Mouse (Mus musculus) layer of hippocampus, postnatal 36 days (tissue): ENCODE data around the gene Pdlim7. TPM values are rescaled to one million over a fixed set of nuclear protein-coding genes. Genes with fewer than 3 reads are reported as not detected.

Experiments
- DNase-seq, 2 experiments: peaks; one replicate each; pipeline ENCODE4 v3.0.0; 2022
- microRNA-seq, 2 experiments: library from miRNA; unstranded; fragments of <30 nt; microRNA quantifications; one replicate each; pipeline ENCODE4 v1.2.0; 2021
- total RNA-seq, 2 experiments: library from RNA; stranded (reverse); gene quantifications; 2 replicates each; pipeline ENCODE4 v1.2.3; 2021

Pdlim7 gene
- total RNA-seq, 2 experiments from 2014 or later: 89.6 to 94.1 TPM

GRCm38 (mm10) chr13:55464027-55464884, 49.2 kb downstream of the Pdlim7 start, which contains the start of gene Prr7:
Prr7 (plus strand) TSS chr13:55464267.
- DNase-seq: peak; percentile 75 to 81

GRCm38 (mm10) chr13:55463399-55464026, 50.0 kb downstream of the Pdlim7 start:
- no peak for DNase-seq

DNA sequence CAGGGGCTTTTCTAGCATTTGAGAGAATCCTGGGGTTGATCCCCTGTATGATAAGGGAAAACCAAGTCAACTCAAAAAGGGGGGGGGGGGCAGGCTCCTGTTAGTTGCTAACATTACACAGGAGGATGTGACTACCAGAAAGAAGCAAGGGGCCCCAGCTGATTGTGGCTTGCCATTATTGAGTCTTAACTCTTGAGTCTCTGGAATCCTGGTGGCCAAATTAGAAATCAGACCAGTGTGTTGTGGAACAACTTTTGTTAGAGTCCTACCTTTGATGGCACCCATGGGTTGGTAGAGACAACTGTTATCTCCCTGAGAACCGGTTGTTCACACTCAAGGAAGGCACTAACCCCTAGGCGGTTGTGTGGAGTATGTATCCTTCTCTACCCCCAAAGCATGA, 50.5 kb downstream of the Pdlim7 start:
- DNase-seq: no peak

GRCm38 (mm10) chr13:55451785-55452549, 61.5 kb downstream of the Pdlim7 start:
- no peak for DNase-seq

GRCm38 (mm10) chr13:55451296-55451695, 62.2 kb downstream of the Pdlim7 start:
- no peak for DNase-seq

GRCm38 (mm10) chr13:55450511-55450980, 62.9 kb downstream of the Pdlim7 start:
- peak; percentile 60 to 66 for DNase-seq

DNA sequence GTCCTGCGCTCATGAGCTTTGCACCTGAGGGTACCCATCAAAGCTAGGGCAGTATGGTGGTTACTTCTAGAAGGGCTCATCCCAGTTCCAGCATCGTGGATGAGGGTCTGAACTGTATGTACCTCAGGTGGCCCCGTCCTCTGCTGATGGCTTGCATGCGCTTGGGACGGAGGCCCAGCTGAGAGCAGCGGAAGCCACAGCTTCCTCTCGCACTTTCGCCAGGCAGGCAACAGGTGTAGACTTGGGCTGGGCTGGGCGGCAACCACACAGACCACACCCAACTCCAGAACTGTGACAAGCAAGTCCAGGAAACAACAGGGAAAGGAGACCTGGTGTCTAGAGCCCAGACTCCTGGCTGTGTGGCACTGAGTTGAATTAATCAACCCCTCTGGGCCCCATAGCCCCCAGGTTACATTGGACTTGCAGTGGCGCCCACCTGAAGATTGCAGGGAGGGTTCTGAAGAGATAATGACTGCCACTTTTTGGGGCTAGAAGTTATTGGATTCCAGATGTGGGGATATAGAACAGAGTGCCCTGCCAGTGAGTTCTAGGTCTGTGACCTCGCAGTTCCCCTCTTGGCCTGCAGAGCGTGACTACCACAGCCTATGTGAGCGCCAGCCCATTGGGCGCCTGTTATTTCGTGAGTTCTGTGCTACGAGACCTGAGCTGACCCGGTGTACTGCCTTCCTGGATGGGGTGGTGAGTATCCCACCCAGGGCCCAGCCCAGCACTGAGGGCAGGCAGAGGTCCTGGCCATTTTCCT, 63.6 kb downstream of the Pdlim7 start:
- DNase-seq: no peak

DNA sequence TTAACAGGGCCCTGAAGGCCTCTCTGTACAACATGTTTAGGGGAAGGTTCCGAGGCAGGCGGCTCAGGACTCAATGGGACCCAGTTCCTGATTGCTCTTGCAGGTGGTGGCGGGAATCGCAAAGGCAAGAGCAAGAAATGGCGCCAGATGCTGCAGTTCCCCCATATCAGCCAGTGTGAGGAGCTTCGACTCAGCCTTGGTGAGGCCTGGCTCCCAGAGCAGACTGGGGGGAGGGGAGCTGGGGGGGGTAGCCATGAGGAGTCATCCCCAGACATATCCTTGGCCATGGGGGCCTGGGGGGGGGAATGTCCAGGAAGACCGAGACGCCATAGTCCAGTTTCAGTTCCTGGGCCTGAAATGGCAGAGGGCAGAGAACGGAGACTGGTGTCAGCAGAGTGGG, 64.3 kb downstream of the Pdlim7 start:
- no peak for DNase-seq

- DNase-seq: no peak
Measured at GRCm38 (mm10) chr13:55448131-55448530, 65.3 kb downstream of the Pdlim7 start.

DNA sequence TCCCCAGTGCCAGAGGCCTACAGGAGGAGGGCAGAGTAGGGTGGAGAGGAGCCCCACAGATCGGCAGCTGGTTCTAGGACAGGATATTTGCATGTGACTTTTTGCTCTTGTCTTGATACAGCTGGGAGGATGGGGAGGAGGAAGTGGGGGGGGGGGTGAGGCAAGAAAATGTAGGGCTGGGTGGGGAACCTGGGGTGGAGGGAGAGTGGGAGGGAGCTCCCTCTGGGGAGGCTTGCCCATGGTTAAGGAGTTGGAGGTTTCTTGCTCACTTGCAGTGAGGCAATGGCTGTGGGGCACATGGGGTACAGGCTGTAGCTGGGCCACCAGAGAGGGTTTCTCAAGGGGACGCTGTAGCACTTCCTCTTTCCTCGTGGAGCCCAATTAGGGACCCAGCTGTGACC, 65.9 kb downstream of the Pdlim7 start:
- DNase-seq: no peak

DNA sequence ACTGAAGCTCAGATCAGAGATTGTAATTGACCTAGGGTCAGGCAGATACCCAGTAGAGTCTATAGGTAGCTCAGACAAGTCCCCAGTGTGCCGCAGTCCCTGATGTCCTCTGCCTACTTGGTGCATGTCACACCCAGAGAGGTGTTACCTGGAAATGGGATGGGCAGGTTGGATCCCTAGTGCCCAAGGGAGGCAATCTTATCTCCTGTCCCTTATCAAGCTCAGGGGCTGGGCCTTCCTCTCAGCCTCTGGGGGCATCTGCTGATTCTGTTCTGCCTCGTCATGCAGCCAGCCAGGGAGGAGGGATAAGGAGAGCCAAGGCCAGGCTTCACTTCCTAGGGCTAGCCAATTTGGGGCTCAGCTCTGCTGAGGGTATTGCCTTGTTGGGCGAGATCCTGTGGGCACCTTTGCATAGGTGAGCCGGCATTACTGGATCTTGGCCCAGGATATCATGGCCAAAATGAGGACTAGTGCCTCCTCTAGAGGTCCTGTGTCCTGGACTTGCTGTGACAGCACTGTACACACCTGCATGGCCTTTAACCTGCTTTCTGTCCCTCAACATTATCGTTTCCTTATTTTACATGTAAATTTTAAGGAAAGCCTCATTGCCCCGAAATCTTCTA, 66.9 kb downstream of the Pdlim7 start:
- DNase-seq: no peak

Small RNA genes within 50 kb of the gene (microRNA-seq; reads per million reads assigned to microRNA genes)
- 3.3 to 4.4 reads per million in 2 experiments for gene Mir6943
- gene Mir6944: 63.3 to 98.8 reads per million in 2 experiments
- 5.1 to 5.7 reads per million in 2 experiments for gene Mir6945

Other genes starting within 250 kb of the Pdlim7 start
- 100 to 1,000 TPM; 140 to 157 TPM for gene Prelid1, start 193.2 kb downstream of the Pdlim7 start, total RNA-seq
- gene Rab24, start 191.7 kb downstream of the Pdlim7 start, total RNA-seq: 10 to 100 TPM; 78.8 to 84.3 TPM
- gene Mxd3, start 183.9 kb downstream of the Pdlim7 start, total RNA-seq: 1 to 10 TPM in 1 of 2 experiments, under 1 TPM in 1; 0.87 to 1.4 TPM
- 10 to 100 TPM; 58.3 to 70.5 TPM for gene Lman2, start 150.9 kb downstream of the Pdlim7 start, total RNA-seq
- gene Rgs14, start 143.9 kb downstream of the Pdlim7 start, total RNA-seq: 100 to 1,000 TPM in 1 of 2 experiments, 10 to 100 TPM in 1; 95.2 to 110 TPM
- not detected for gene Slc34a1, start 115.5 kb downstream of the Pdlim7 start, total RNA-seq
- gene Pfn3, start 98.4 kb downstream of the Pdlim7 start, total RNA-seq: not detected
- gene F12, start 86.9 kb downstream of the Pdlim7 start, total RNA-seq: under 1 TPM; 0.32 to 0.71 TPM
- 10 to 100 TPM; 67.7 to 71.1 TPM for gene Grk6, start 68.6 kb downstream of the Pdlim7 start, total RNA-seq
- gene Prr7, start 49.4 kb downstream of the Pdlim7 start, total RNA-seq: 10 to 100 TPM; 86.1 to 86.6 TPM
- 100 to 1,000 TPM; 388 to 393 TPM for gene Dbn1, start 25.6 kb downstream of the Pdlim7 start, total RNA-seq
- gene Dok3, start 15.6 kb upstream of the Pdlim7 start, total RNA-seq: 10 to 100 TPM; 17.0 to 20.6 TPM
- gene Ddx41, start 23.0 kb upstream of the Pdlim7 start, total RNA-seq: 10 to 100 TPM; 59.4 to 60.2 TPM
- 10 to 100 TPM; 88.6 to 96.2 TPM for gene Fam193b, start 57.4 kb upstream of the Pdlim7 start, total RNA-seq
- 100 to 1,000 TPM; 141 to 143 TPM for gene Tmed9, start 60.1 kb upstream of the Pdlim7 start, total RNA-seq
- 10 to 100 TPM; 23.6 to 25.0 TPM for gene B4galt7, start 86.2 kb upstream of the Pdlim7 start, total RNA-seq
- 10 to 100 TPM; 44.2 to 47.9 TPM for gene Caml, start 109.3 kb upstream of the Pdlim7 start, total RNA-seq
- gene Ddx46, start 121.4 kb upstream of the Pdlim7 start, total RNA-seq: 10 to 100 TPM; 47.4 to 52.6 TPM
- gene B230219D22Rik, start 179.4 kb upstream of the Pdlim7 start, total RNA-seq: 10 to 100 TPM; 80.7 to 84.1 TPM
- 10 to 100 TPM; 74.8 to 78.1 TPM for gene Txndc15, start 201.0 kb upstream of the Pdlim7 start, total RNA-seq
- gene Pcbd2, start 213.7 kb upstream of the Pdlim7 start, total RNA-seq: 10 to 100 TPM; 32.5 to 35.4 TPM